Mouse (Mus musculus) embryonic facial prominence, embryonic 11.5 days (tissue): ENCODE measurements around the gene Frat1. TPM values are rescaled to one million over a fixed set of nuclear protein-coding genes. Genes with fewer than 3 reads are reported as not detected.
"Not testable (repeated sequence)": the region's sequence is repeated elsewhere in the genome, so short reads cannot be mapped to it uniquely, and the experiment has no call there.

Experiments used
- ATAC-seq: fragments of 200-750 bp; cut with Nextera tagmentation; replicated peaks from 2 replicates; pipeline ENCODE4 v1.8.0; 2017; ENCODE audit warnings: low read depth; ENCODE audit not compliant: insufficient number of reproducible peaks, low FRiP score, low TSS enrichment
- DNase-seq: peaks from one replicate; pipeline ENCODE4 v3.0.0-alpha.2; 2015; ENCODE audit warnings: low spot score
- H3K27ac ChIP-seq: fragments of 300-500 bp; sonication (generic); replicated peaks from 2 replicates; pipeline ENCODE4 v1.5.1; 2014; ENCODE audit warnings: mild to moderate bottlenecking, low read depth, low read length, control low read depth
- H3K27me3 ChIP-seq: fragments of 300-500 bp; sonication (generic); 2 replicates; pipeline ENCODE4 v1.6.1; 2014; ENCODE audit warnings: mild to moderate bottlenecking, low read length, moderate library complexity, mixed read lengths; ENCODE audit not compliant: control insufficient read depth, insufficient read depth
- H3K36me3 ChIP-seq: fragments of 300-500 bp; sonication (generic); replicated peaks from 2 replicates; pipeline ENCODE4 v1.6.1; 2014; ENCODE audit warnings: low read depth, mild to moderate bottlenecking, low read length, moderate library complexity, mixed read lengths; ENCODE audit not compliant: control insufficient read depth, insufficient read depth
- H3K4me1 ChIP-seq: fragments of 300-500 bp; sonication (generic); 2 replicates; pipeline ENCODE4 v1.6.1; 2014; ENCODE audit warnings: low read length, mixed read lengths; ENCODE audit not compliant: control insufficient read depth, insufficient read depth
- H3K4me2 ChIP-seq: fragments of 300-500 bp; sonication (generic); 2 replicates; pipeline ENCODE4 v1.6.1; 2014; ENCODE audit warnings: low read depth, mild to moderate bottlenecking, control low read depth, low read length, moderate library complexity
- H3K4me3 ChIP-seq: fragments of 300-500 bp; sonication (generic); 2 replicates; pipeline ENCODE4 v1.5.1; 2014; ENCODE audit warnings: low read depth, low read length, control low read depth
- H3K9ac ChIP-seq: fragments of 300-500 bp; sonication (generic); replicated peaks from 2 replicates; pipeline ENCODE4 v1.6.1; 2014; ENCODE audit warnings: mild to moderate bottlenecking, control low read depth, low read length
- H3K9me3 ChIP-seq: fragments of 300-500 bp; sonication (generic); replicated peaks from 2 replicates; pipeline ENCODE4 v1.6.1; 2016; ENCODE audit warnings: mild to moderate bottlenecking, low read length, inconsistent platforms, mixed read lengths; ENCODE audit not compliant: control insufficient read depth
- WGBS: fragments of 180-500 bp; shearing (Covaris S2); extraction: QIAGEN DNeasy Blood & Tissue Kit; methylation state at CpG from one replicate; pipeline ENCODE4 v1.1.7; 2014; 5-methylcytosine and 5-hydroxymethylcytosine counted together
- polyA plus RNA-seq: library from polyadenylated mRNA; unstranded; fragments of >200 nt; fragmentation: Nextera tagmentation; extraction: Ambion mirVana; gene quantifications from 2 replicates; pipeline ENCODE4 v1.2.1, GENCODE M21; 2014

The Frat1 gene
- polyA plus RNA-seq, 1 experiment from 2014 or later, result 7.9 TPM

GRCm38 (mm10) chr19:41857816-41858310 is 28.1 kb downstream of the Frat1 start:
- H3K9ac ChIP-seq, result no peak overlapping the region
- no peaks in the 10 kb centered on the region for H3K4me1 ChIP-seq
- H3K36me3 ChIP-seq, result no peaks in the 10 kb centered on the region
- H3K9me3 ChIP-seq, result no peaks in the 10 kb centered on the region
- H3K27me3 ChIP-seq, result no peaks in the 10 kb centered on the region
- ATAC-seq (no peak), DNase-seq (peak; percentile 11)
- no peak overlapping the region for H3K4me2 ChIP-seq
- 72% methylated on average over 3 of the region's 3 CpGs for WGBS
- H3K27ac ChIP-seq, result no peak overlapping the region
- no peak overlapping the region for H3K4me3 ChIP-seq

- no peak for ATAC-seq
- H3K36me3 ChIP-seq, result no peaks in the 10 kb centered on the region; the same call in 1 of the 2 replicates
- no peak for DNase-seq
- no peaks in the 10 kb centered on the region for H3K4me1 ChIP-seq
- 90% methylated on average over 8 of the region's 8 CpGs for WGBS
- H3K9ac ChIP-seq, result no peak overlapping the region
- no peaks in the 10 kb centered on the region for H3K27me3 ChIP-seq
- no peak overlapping the region for H3K4me3 ChIP-seq
- H3K4me2 ChIP-seq, result no peak overlapping the region
- no peak overlapping the region for H3K27ac ChIP-seq
- H3K9me3 ChIP-seq, result no peaks in the 10 kb centered on the region
These were observed 36.9 kb downstream of the Frat1 start for GRCm38 (mm10) chr19:41866707-41867106.

GRCm38 (mm10) chr19:41869296-41869695 is 39.5 kb downstream of the Frat1 start:
- 94% methylated on average over 5 of the region's 5 CpGs for WGBS

GRCm38 (mm10) chr19:41869946-41870345 is 40.2 kb downstream of the Frat1 start:
- not testable (repeated sequence) for DNase-seq, H3K4me3 ChIP-seq, H3K27me3 ChIP-seq, H3K4me1 ChIP-seq, H3K4me2 ChIP-seq, H3K9ac ChIP-seq, H3K27ac ChIP-seq, H3K36me3 ChIP-seq, H3K9me3 ChIP-seq, ATAC-seq
- 81% methylated on average over 5 of the region's 5 CpGs for WGBS

More at GRCm38 (mm10) chr19:41869296-41869695, 39.5 kb downstream of the Frat1 start:
- H3K4me3 ChIP-seq, result no peak overlapping the region
- H3K4me2 ChIP-seq, result no peak overlapping the region
- ATAC-seq, result no peak
- no peaks in the 10 kb centered on the region; the same call in 1 of the 2 replicates for H3K36me3 ChIP-seq
- DNase-seq, result no peak
- no peaks in the 10 kb centered on the region for H3K27me3 ChIP-seq
- no peaks in the 10 kb centered on the region for H3K4me1 ChIP-seq
- no peaks in the 10 kb centered on the region for H3K9me3 ChIP-seq
- no peak overlapping the region for H3K27ac ChIP-seq
- H3K9ac ChIP-seq, result no peak overlapping the region

GRCm38 (mm10) chr19:41872285-41872684 is 42.5 kb downstream of the Frat1 start:
- no peak overlapping the region for H3K4me2 ChIP-seq
- DNase-seq, result no peak
- no peak for ATAC-seq
- H3K27me3 ChIP-seq, result no peaks in the 10 kb centered on the region
- 86% methylated on average over 2 of the region's 2 CpGs for WGBS
- no peaks in the 10 kb centered on the region for H3K9me3 ChIP-seq
- no peak overlapping the region for H3K4me3 ChIP-seq
- no peaks in the 10 kb centered on the region; the same call in none of the 2 replicates for H3K36me3 ChIP-seq
- H3K9ac ChIP-seq, result no peak overlapping the region
- no peaks in the 10 kb centered on the region for H3K4me1 ChIP-seq
- H3K27ac ChIP-seq, result no peak overlapping the region

- Histone ChIP-seq H3K36me3 (peaks cover 2% of the 10 kb centered on the region), H3K9ac (no peak overlapping the region)
- WGBS, result 90% methylated on average over 14 of the region's 14 CpGs
These were observed 44.6 kb downstream of the Frat1 start for GRCm38 (mm10) chr19:41874356-41874755.

GRCm38 (mm10) chr19:41881842-41882241 is 52.1 kb downstream of the Frat1 start:
- no peak for DNase-seq
- Histone ChIP-seq H3K4me1 (no peaks in the 10 kb centered on the region), H3K36me3 (peaks cover 2% of the 10 kb centered on the region), H3K9ac (no peak overlapping the region), H3K27me3 (no peaks in the 10 kb centered on the region), H3K9me3 (no peaks in the 10 kb centered on the region), H3K4me2 (no peak overlapping the region), H3K27ac (no peak overlapping the region), H3K4me3 (no peak overlapping the region)
- ATAC-seq, result no peak
- WGBS, result 95% methylated on average over 4 of the region's 4 CpGs

More at GRCm38 (mm10) chr19:41874356-41874755, 44.6 kb downstream of the Frat1 start:
- H3K4me3 ChIP-seq, result no peak overlapping the region
- no peak overlapping the region for H3K4me2 ChIP-seq
- DNase-seq (no peak), ATAC-seq (no peak)
- no peaks in the 10 kb centered on the region for H3K27me3 ChIP-seq
- no peak overlapping the region for H3K27ac ChIP-seq
- H3K4me1 ChIP-seq, result no peaks in the 10 kb centered on the region
- H3K9me3 ChIP-seq, result no peaks in the 10 kb centered on the region
